Mouse (Mus musculus): ENCODE measurements around the gene Pros1.

DNA sequence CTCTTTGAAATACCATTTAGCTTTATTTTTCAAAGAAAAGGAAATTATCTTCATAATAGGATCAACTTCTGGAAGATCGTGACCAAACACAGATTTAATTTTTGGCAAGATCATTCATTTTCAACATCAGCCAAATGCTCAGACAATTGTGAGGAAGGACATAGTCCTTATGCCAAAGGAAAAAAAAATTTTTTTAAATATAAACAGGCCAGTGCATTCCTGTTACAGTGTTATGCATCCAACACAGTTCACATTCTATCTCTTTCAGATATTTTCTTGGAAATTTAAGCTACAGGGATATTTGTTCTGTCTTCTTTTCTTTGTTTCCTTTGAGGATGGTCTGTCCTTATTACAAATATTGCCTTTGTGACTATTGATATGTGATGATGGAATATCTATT is 57.3 kb downstream of the Pros1 start:
- TF ChIP-seq CTCF (IDR thresholded peaks at IDR 0.05; ENCODE audit: extremely low read depth, insufficient read length, insufficient replicate concordance, low read depth, low read length) (no peak), POLR2A (IDR thresholded peaks at IDR 0.05; ENCODE audit: low read depth, low read length) (no peak)

Data from small intestine, adult 2 months (tissue).